Mouse (Mus musculus) heart, adult 2 months (tissue): ENCODE data around the gene Daglb.
"Not testable (repeated sequence)": the region's sequence is repeated elsewhere in the genome, so short reads cannot be mapped to it uniquely, and the experiment has no call there.

Experiments
- CTCF ChIP-seq: fragments of 200-600 bp; IDR thresholded peaks from 2 replicates; pipeline ENCODE4 v1.8.1; 2022; ENCODE audit warnings: antibody characterized with exemption, mild to moderate bottlenecking, moderate library complexity
- POLR2A ChIP-seq: fragments of 200-500 bp; IDR thresholded peaks from 2 replicates; pipeline ENCODE4 v1.6.1; 2011; ENCODE audit warnings: mild to moderate bottlenecking, low read depth, low read length, control low read depth; ENCODE audit not compliant: insufficient read depth

DNA sequence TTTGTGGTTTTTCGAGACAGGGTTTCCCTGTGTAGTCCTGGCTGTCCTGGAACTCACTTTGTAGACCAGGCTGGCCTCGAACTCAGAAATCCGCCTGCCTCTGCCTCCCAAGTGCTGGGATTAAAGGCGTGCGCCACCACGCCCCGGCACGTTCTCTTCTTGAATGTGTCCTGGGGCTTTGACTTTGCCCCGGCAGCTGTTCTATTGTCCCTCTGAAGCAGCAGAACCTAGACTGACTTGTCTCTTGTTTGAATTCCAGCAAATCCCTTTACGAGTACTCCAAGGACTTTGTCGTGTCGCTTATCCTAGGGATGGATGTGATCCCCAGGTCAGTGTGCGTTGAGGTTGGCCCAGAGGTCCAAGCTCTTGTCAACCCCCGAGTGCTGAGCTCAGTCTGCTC lies 36.3 kb downstream of the Daglb start:
- not testable (repeated sequence) for TF ChIP-seq POLR2A, CTCF
